Mouse (Mus musculus): ENCODE data around the gene Cfap298. TPM values are rescaled to one million over a fixed set of nuclear protein-coding genes. Genes with fewer than 3 reads are reported as not detected.

Gene Cfap298
- 45.4 and 52.1 TPM in 2 replicates for polyA plus RNA-seq (2015; fragmentation: Nextera tagmentation; extraction: Ambion mirVana)

GRCm38 (mm10) chr16:90934687-90935328 lies at the start of gene Cfap298:
TSS of gene Cfap298 (minus strand) at chr16:90935114.
- H3K27me3 ChIP-seq: no peaks in the 10 kb centered on the region

GRCm38 (mm10) chr16:90971004-90971403 lies 36.1 kb upstream of the Cfap298 start:
- Histone ChIP-seq H3K36me3 (peaks cover 64% of the 10 kb centered on the region), H3K4me3 (no peak overlapping the region), H3K4me1 (replicated peaks) (no peaks in the 10 kb centered on the region), H3K9me3 (no peaks in the 10 kb centered on the region), H3K9ac (no peak overlapping the region), H3K27me3 (no peaks in the 10 kb centered on the region), H3K4me2 (no peak overlapping the region), H3K27ac (replicated peaks) (no peak overlapping the region)
- no peak for ATAC-seq (ENCODE audit: low read depth)
- 90% methylated on average over 6 of the region's 6 CpGs for WGBS

More at GRCm38 (mm10) chr16:90934687-90935328, at the start of gene Cfap298:
- Histone ChIP-seq H3K9me3 (no peaks in the 10 kb centered on the region), H3K4me1 (replicated peaks) (peaks cover 16% of the 10 kb centered on the region), H3K36me3 (peaks cover 23% of the 10 kb centered on the region), H3K27ac (replicated peaks) (peak within 1 kb of the TSS; percentile 85), H3K4me3 (peak within 1 kb of the TSS; percentile 80), H3K9ac (peak within 1 kb of the TSS; percentile 83), H3K4me2 (peak within 1 kb of the TSS; percentile 63)
- ATAC-seq (ENCODE audit: low read depth): peak; percentile 97
- under 1% methylated on average over 56 of the region's 56 CpGs for WGBS

- Histone ChIP-seq H3K4me3 (no peak overlapping the region), H3K9me3 (no peaks in the 10 kb centered on the region), H3K27me3 (no peaks in the 10 kb centered on the region), H3K4me2 (no peak overlapping the region), H3K27ac (replicated peaks) (no peak overlapping the region), H3K36me3 (peaks cover 69% of the 10 kb centered on the region), H3K4me1 (replicated peaks) (no peaks in the 10 kb centered on the region), H3K9ac (no peak overlapping the region)
- WGBS: 88% methylated on average over 4 of the region's 4 CpGs
- no peak for ATAC-seq (ENCODE audit: low read depth)
Observed at GRCm38 (mm10) chr16:90966241-90966640, 31.3 kb upstream of the Cfap298 start.

- no peaks in the 10 kb centered on the region for H3K4me1 ChIP-seq (replicated peaks)
Observed at GRCm38 (mm10) chr16:90964302-90964701, 29.4 kb upstream of the Cfap298 start.

GRCm38 (mm10) chr16:90963866-90964265 lies 29.0 kb upstream of the Cfap298 start:
- Histone ChIP-seq H3K4me1 (replicated peaks) (no peaks in the 10 kb centered on the region), H3K9ac (no peak overlapping the region), H3K4me2 (no peak overlapping the region), H3K9me3 (no peaks in the 10 kb centered on the region), H3K36me3 (peaks cover 65% of the 10 kb centered on the region), H3K4me3 (no peak overlapping the region), H3K27ac (replicated peaks) (no peak overlapping the region), H3K27me3 (no peaks in the 10 kb centered on the region)
- ATAC-seq (ENCODE audit: low read depth): no peak
- 91% methylated on average over 10 of the region's 10 CpGs for WGBS

More at GRCm38 (mm10) chr16:90964302-90964701, 29.4 kb upstream of the Cfap298 start:
- Histone ChIP-seq H3K27me3 (no peaks in the 10 kb centered on the region), H3K9me3 (no peaks in the 10 kb centered on the region), H3K9ac (no peak overlapping the region), H3K27ac (replicated peaks) (no peak overlapping the region), H3K36me3 (peaks cover 67% of the 10 kb centered on the region), H3K4me2 (no peak overlapping the region), H3K4me3 (no peak overlapping the region)
- no peak for ATAC-seq (ENCODE audit: low read depth)
- WGBS: 90% methylated on average over 10 of the region's 10 CpGs

GRCm38 (mm10) chr16:90963231-90963630 lies 28.3 kb upstream of the Cfap298 start:
- Histone ChIP-seq H3K27ac (replicated peaks) (no peak overlapping the region), H3K4me3 (no peak overlapping the region), H3K4me1 (replicated peaks) (no peaks in the 10 kb centered on the region), H3K9me3 (no peaks in the 10 kb centered on the region), H3K9ac (no peak overlapping the region), H3K4me2 (no peak overlapping the region), H3K27me3 (no peaks in the 10 kb centered on the region), H3K36me3 (peaks cover 68% of the 10 kb centered on the region)
- no peak for ATAC-seq (ENCODE audit: low read depth)
- WGBS: 86% methylated on average over 4 of the region's 4 CpGs

- Histone ChIP-seq H3K4me3 (no peak overlapping the region), H3K9ac (no peak overlapping the region), H3K4me1 (replicated peaks) (no peaks in the 10 kb centered on the region), H3K27ac (replicated peaks) (no peak overlapping the region), H3K27me3 (no peaks in the 10 kb centered on the region), H3K9me3 (no peaks in the 10 kb centered on the region), H3K4me2 (no peak overlapping the region), H3K36me3 (peaks cover 73% of the 10 kb centered on the region)
- no peak for ATAC-seq (ENCODE audit: low read depth)
- 86% methylated on average over 5 of the region's 5 CpGs for WGBS
Observed at GRCm38 (mm10) chr16:90958301-90959085, 23.6 kb upstream of the Cfap298 start.

GRCm38 (mm10) chr16:90955494-90955893 lies 20.6 kb upstream of the Cfap298 start:
- H3K27ac ChIP-seq (replicated peaks): no peak overlapping the region
- H3K36me3 ChIP-seq: peaks cover 87% of the 10 kb centered on the region
- H3K9me3 ChIP-seq: no peaks in the 10 kb centered on the region
- no peak overlapping the region for H3K4me2 ChIP-seq
- no peak for ATAC-seq (ENCODE audit: low read depth)
- H3K27me3 ChIP-seq: no peaks in the 10 kb centered on the region
- 86% methylated on average over 6 of the region's 6 CpGs for WGBS
- H3K9ac ChIP-seq: no peak overlapping the region
- H3K4me1 ChIP-seq (replicated peaks): no peaks in the 10 kb centered on the region
- H3K4me3 ChIP-seq: no peak overlapping the region

GRCm38 (mm10) chr16:90953770-90954169 lies 18.9 kb upstream of the Cfap298 start:
- Histone ChIP-seq H3K9ac (no peak overlapping the region), H3K36me3 (peaks cover 84% of the 10 kb centered on the region), H3K4me3 (no peak overlapping the region), H3K27me3 (no peaks in the 10 kb centered on the region), H3K27ac (replicated peaks) (no peak overlapping the region), H3K4me2 (no peak overlapping the region), H3K9me3 (no peaks in the 10 kb centered on the region), H3K4me1 (replicated peaks) (no peaks in the 10 kb centered on the region)
- no peak for ATAC-seq (ENCODE audit: low read depth)
- WGBS: 92% methylated on average over 6 of the region's 6 CpGs

- Histone ChIP-seq H3K27ac (replicated peaks) (no peak overlapping the region), H3K9me3 (no peaks in the 10 kb centered on the region), H3K4me1 (replicated peaks) (no peaks in the 10 kb centered on the region), H3K27me3 (no peaks in the 10 kb centered on the region), H3K4me3 (no peak overlapping the region), H3K9ac (no peak overlapping the region), H3K36me3 (peaks cover 77% of the 10 kb centered on the region), H3K4me2 (no peak overlapping the region)
- no peak for ATAC-seq (ENCODE audit: low read depth)
- WGBS: 90% methylated on average over 9 of the region's 9 CpGs
Observed at GRCm38 (mm10) chr16:90953147-90953546, 18.2 kb upstream of the Cfap298 start.

- Histone ChIP-seq H3K4me1 (replicated peaks) (no peaks in the 10 kb centered on the region), H3K9me3 (no peaks in the 10 kb centered on the region), H3K27me3 (no peaks in the 10 kb centered on the region), H3K36me3 (peaks cover 76% of the 10 kb centered on the region), H3K27ac (replicated peaks) (no peak overlapping the region), H3K9ac (no peak overlapping the region), H3K4me2 (no peak overlapping the region), H3K4me3 (no peak overlapping the region)
- no peak for ATAC-seq (ENCODE audit: low read depth)
- WGBS: 64% methylated on average over 17 of the region's 17 CpGs
Observed at GRCm38 (mm10) chr16:90950354-90950963, 15.5 kb upstream of the Cfap298 start.

GRCm38 (mm10) chr16:90946977-90947376 lies 12.1 kb upstream of the Cfap298 start:
- Histone ChIP-seq H3K36me3 (peaks cover 77% of the 10 kb centered on the region), H3K4me2 (no peak overlapping the region), H3K9me3 (no peaks in the 10 kb centered on the region), H3K27me3 (no peaks in the 10 kb centered on the region), H3K9ac (0 out of 2 replicates have a peak overlapping the region, but pooled peaks have one; percentile 22), H3K4me1 (replicated peaks) (no peaks in the 10 kb centered on the region), H3K4me3 (no peak overlapping the region), H3K27ac (replicated peaks) (no peak overlapping the region)
- no peak for ATAC-seq (ENCODE audit: low read depth)
- 79% methylated on average over 8 of the region's 8 CpGs for WGBS

Data from neural tube, embryonic 13.5 days (tissue).